17 mouse cellular contexts compared by ENCODE assay signal in genomic region chr6:29496270-29496669, GRCm38 (mm10). TPM values are rescaled to one million over a fixed set of nuclear protein-coding genes. Genes with fewer than 3 reads are reported as not detected.
DNase-seq lines count a peak whose midpoint lies in the region; ATAC-seq and TF ChIP-seq lines count a peak whose summit lies in the region.
"Had no signal": no experiment of that assay in that cellular context is flagged by ENCODE, and none has a peak within 500 bp of the region (broad histone marks: within the 10 kb centered on the region; RNA-seq: fewer than 3 reads in every experiment).

No protein-coding gene starts in this region.

- no peaks in the 10 kb centered on the region for H3K9me3 ChIP-seq in kidney, embryonic 14.5 days (ENCODE audit: control insufficient read depth, low read length)
- H3K9me3 ChIP-seq in midbrain, postnatal 0 days (ENCODE audit: low read length): no peaks in the 10 kb centered on the region
- H3K9me3 ChIP-seq: limb, embryonic 15.5 days; neural tube, embryonic 12.5 days had no signal

- TF ChIP-seq POLR2A in testis, adult 2 months (IDR thresholded peaks at IDR 0.05; ENCODE audit: control insufficient read depth, low read depth, low read length): no peak

- peaks cover 8% of the 10 kb centered on the region for H3K36me3 ChIP-seq in kidney, embryonic 14.5 days (ENCODE audit: control insufficient read depth, insufficient read depth, low read length)
- H3K36me3 ChIP-seq in testis, adult 2 months (ENCODE audit: control insufficient read depth, insufficient read depth, low read length): no peaks in the 10 kb centered on the region
- H3K36me3 ChIP-seq in midbrain, postnatal 0 days (ENCODE audit: insufficient read depth, low read length): 0 out of 2 replicates have a peak, but pooled peaks cover 3% of the 10 kb centered on the region
- H3K36me3 ChIP-seq: neural tube, embryonic 12.5 days had no signal

- no peak overlapping the region for H3K27ac ChIP-seq in kidney, embryonic 14.5 days (ENCODE audit: low read depth, low read length)
- no peak overlapping the region for H3K27ac ChIP-seq in testis, adult 2 months (ENCODE audit: control insufficient read depth, insufficient read depth, low read depth, low read length)
- H3K27ac ChIP-seq in midbrain, postnatal 0 days (ENCODE audit: low read depth, low read length): no peak overlapping the region
- H3K27ac ChIP-seq: left cerebral cortex, adult 2 months; limb, embryonic 15.5 days; neural tube, embryonic 12.5 days had no signal

- no peak overlapping the region for H3K9ac ChIP-seq in kidney, embryonic 14.5 days (ENCODE audit: low read depth, low read length)
- 0 out of 2 replicates have a peak overlapping the region, but pooled peaks have one; percentile 4 for H3K9ac ChIP-seq in midbrain, postnatal 0 days (replicated peaks; ENCODE audit: low read length, poor library complexity, severe bottlenecking)
- H3K9ac ChIP-seq: limb, embryonic 15.5 days; lung, embryonic 14.5 days; neural tube, embryonic 12.5 days had no signal

- DNase-seq in heart, adult 11 months: peak; percentile 78
- no peak for DNase-seq in heart, adult 8-10 months (ENCODE audit: low spot score)
- DNase-seq in kidney, adult 8-10 months: no peak
- no peak for DNase-seq in testis, postnatal 10 days (ENCODE audit: low spot score)
- no peak for DNase-seq in midbrain, postnatal 0 days (ENCODE audit: low spot score)
- no peak for DNase-seq in layer of hippocampus, postnatal 10 days (ENCODE audit: low spot score in 2 of 2)
- DNase-seq: adrenal gland, postnatal 25 days; lung, embryonic 14.5 days; right cerebral cortex, postnatal 4 days had no signal

- H3K27me3 ChIP-seq in kidney, embryonic 14.5 days (ENCODE audit: control insufficient read depth, insufficient read depth, low read length): no peaks in the 10 kb centered on the region
- no peaks in the 10 kb centered on the region for H3K27me3 ChIP-seq in testis, adult 2 months (ENCODE audit: control insufficient read depth, insufficient read depth, low read length)
- peaks cover 17% of the 10 kb centered on the region for H3K27me3 ChIP-seq in midbrain, postnatal 0 days (ENCODE audit: insufficient read depth, low read length)

- peak overlapping the region; percentile 32 for H3K4me2 ChIP-seq in kidney, embryonic 14.5 days (replicated peaks; ENCODE audit: low read depth, low read length)
- H3K4me2 ChIP-seq in midbrain, postnatal 0 days (ENCODE audit: low read depth, low read length, poor library complexity, severe bottlenecking): no peak overlapping the region
- H3K4me2 ChIP-seq: limb, embryonic 15.5 days; lung, embryonic 14.5 days; neural tube, embryonic 12.5 days had no signal

- H3K4me3 ChIP-seq in kidney, embryonic 14.5 days (ENCODE audit: low read length): no peak overlapping the region
- peak overlapping the region; percentile 19; the same call in 1 of the 2 replicates for H3K4me3 ChIP-seq in testis, adult 2 months (ENCODE audit: control insufficient read depth, low read depth, low read length)
- no peak overlapping the region for H3K4me3 ChIP-seq in midbrain, postnatal 0 days (ENCODE audit: low read depth, low read length)
- H3K4me3 ChIP-seq: left cerebral cortex, adult 2 months; limb, embryonic 15.5 days; neural tube, embryonic 12.5 days had no signal

- no peak for ATAC-seq in kidney, embryonic 14.5 days (ENCODE audit: low FRiP score, low TSS enrichment)
- peak; percentile 15; the same call in 1 of the 2 replicates for ATAC-seq in midbrain, postnatal 0 days (ENCODE audit: low FRiP score)

- no peak for TF ChIP-seq CTCF in testis, adult 2 months (IDR thresholded peaks at IDR 0.05; ENCODE audit: control insufficient read depth, insufficient read depth, insufficient replicate concordance, low read depth, low read length)
- TF ChIP-seq CTCF in midbrain, postnatal 0 days (IDR thresholded peaks at IDR 0.05): no peak

- WGBS in kidney, embryonic 14.5 days: 41% methylated on average over 25 of the region's 25 CpGs
- 17% methylated on average over 24 of the region's 25 CpGs for WGBS in midbrain, postnatal 0 days

- no peaks in the 10 kb centered on the region for H3K4me1 ChIP-seq in kidney, embryonic 14.5 days (ENCODE audit: control insufficient read depth, insufficient read depth, low read length)
- peaks cover 3% of the 10 kb centered on the region; the same call in 1 of the 2 replicates for H3K4me1 ChIP-seq in testis, adult 2 months (ENCODE audit: control insufficient read depth, insufficient read depth, low read length)
- peaks cover 9% of the 10 kb centered on the region; the same call in 1 of the 2 replicates for H3K4me1 ChIP-seq in midbrain, postnatal 0 days (ENCODE audit: insufficient read depth, low read length)
- H3K4me1 ChIP-seq: limb, embryonic 15.5 days; neural tube, embryonic 12.5 days had no signal

RNA-seq across cellular contexts. Expression of gene Kcp, which starts 11.5 kb away (rescaled TPM):
- 1 to 10 TPM; 2.0 to 4.8 (median 2.8) TPM for total RNA-seq in heart, adult 8-10 months (2022)
- 30.0 and 32.8 TPM in 2 replicates for polyA plus RNA-seq in kidney, embryonic 14.5 days (2014; fragmentation: Nextera tagmentation; extraction: Ambion mirVana)
- polyA plus RNA-seq in testis, adult 2 months (2012; rRNA removed): 2.7 and 3.1 TPM in 2 replicates
- 16.3 and 27.0 TPM in 2 replicates for total RNA-seq in midbrain, postnatal 0 days (2014; rRNA removed)
- 8.9 and 9.0 TPM in 2 replicates for polyA plus RNA-seq in midbrain, postnatal 0 days (2015; fragmentation: Nextera tagmentation; extraction: Ambion mirVana)
- total RNA-seq in layer of hippocampus, postnatal 10 days (2021): 10 to 100 TPM; 10.0 to 14.4 TPM

RNA-seq across cellular contexts. Expression of gene Atp6v1fnb, which starts 25.0 kb away (rescaled TPM):
- not detected for total RNA-seq in heart, adult 8-10 months (2022)
- 0.49 TPM in 1 of 2 replicates, not detected in the other for polyA plus RNA-seq in kidney, embryonic 14.5 days (2014; fragmentation: Nextera tagmentation; extraction: Ambion mirVana)
- polyA plus RNA-seq in testis, adult 2 months (2012; rRNA removed): 26.9 and 31.6 TPM in 2 replicates
- total RNA-seq in midbrain, postnatal 0 days (2014; rRNA removed): 2.6 TPM in 1 of 2 replicates, not detected in the other
- polyA plus RNA-seq in midbrain, postnatal 0 days (2015; fragmentation: Nextera tagmentation; extraction: Ambion mirVana): 0.32 and 0.72 TPM in 2 replicates
- not detected for total RNA-seq in layer of hippocampus, postnatal 10 days (2021)
- total RNA-seq: adrenal gland, postnatal 25 days; gastrocnemius, postnatal 4 days had no signal
- polyA plus RNA-seq: C2C12; large intestine, adult 2 months; limb, embryonic 15.5 days; lung, embryonic 14.5 days had no signal

RNA-seq across cellular contexts. Expression of gene Atp6v1f, which starts 28.8 kb away (rescaled TPM):
- 100 to 1,000 TPM; 128 to 134 (median 131) TPM for total RNA-seq in heart, adult 8-10 months (2022)
- polyA plus RNA-seq in kidney, embryonic 14.5 days (2014; fragmentation: Nextera tagmentation; extraction: Ambion mirVana): 248 and 309 TPM in 2 replicates
- polyA plus RNA-seq in testis, adult 2 months (2012; rRNA removed): 454 and 457 TPM in 2 replicates
- total RNA-seq in midbrain, postnatal 0 days (2014; rRNA removed): 262 and 302 TPM in 2 replicates
- polyA plus RNA-seq in midbrain, postnatal 0 days (2015; fragmentation: Nextera tagmentation; extraction: Ambion mirVana): 361 and 388 TPM in 2 replicates
- 100 to 1,000 TPM; 221 to 225 TPM for total RNA-seq in layer of hippocampus, postnatal 10 days (2021)

RNA-seq across cellular contexts. Expression of gene Irf5, which starts 30.2 kb away (rescaled TPM):
- total RNA-seq in heart, adult 8-10 months (2022): 1 to 10 TPM; 2.0 to 4.0 (median 2.4) TPM
- 4.5 and 5.0 TPM in 2 replicates for polyA plus RNA-seq in kidney, embryonic 14.5 days (2014; fragmentation: Nextera tagmentation; extraction: Ambion mirVana)
- 0.86 and 1.2 TPM in 2 replicates for polyA plus RNA-seq in testis, adult 2 months (2012; rRNA removed)
- 3.2 and 3.5 TPM in 2 replicates for total RNA-seq in midbrain, postnatal 0 days (2014; rRNA removed)
- 1.7 and 2.0 TPM in 2 replicates for polyA plus RNA-seq in midbrain, postnatal 0 days (2015; fragmentation: Nextera tagmentation; extraction: Ambion mirVana)
- 1 to 10 TPM; 3.1 to 3.4 TPM for total RNA-seq in layer of hippocampus, postnatal 10 days (2021)
